Mouse (Mus musculus) cerebellum, adult 11 months (tissue): ENCODE results near the gene Rfpl4b.
A peak's percentile ranks its signal among the peaks of the same experiment; 100 is the strongest.
"Not testable (repeated sequence)": the region's sequence is repeated elsewhere in the genome, so short reads cannot be mapped to it uniquely, and the experiment has no call there.

Source experiments
- DNase-seq: peaks from one replicate; pipeline ENCODE4 v3.0.0; 2022

Rfpl4b gene

DNA sequence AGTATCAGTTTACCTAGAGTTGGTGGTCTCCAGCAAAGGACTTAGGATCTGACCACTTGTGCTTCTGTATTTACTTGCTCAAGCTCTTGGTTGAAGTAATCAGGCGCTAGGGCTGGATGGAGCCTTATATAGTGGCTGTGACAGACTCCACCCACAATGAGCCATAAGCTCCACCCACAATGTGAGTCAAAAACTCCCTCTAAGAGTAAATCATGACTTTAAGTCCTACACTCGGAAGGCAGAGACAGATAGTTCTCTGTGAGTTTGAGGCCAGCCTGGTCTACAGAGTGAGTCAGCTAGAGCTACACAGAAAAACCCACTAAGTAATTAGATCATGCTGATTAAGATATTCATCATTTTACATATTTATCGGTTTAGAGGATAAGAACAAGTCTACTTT is at the start of gene Rfpl4b:
Gene Rfpl4b (minus strand): TSS at position 101 of the 400 bp plus-strand sequence.
- DNase-seq, result no peak

DNA sequence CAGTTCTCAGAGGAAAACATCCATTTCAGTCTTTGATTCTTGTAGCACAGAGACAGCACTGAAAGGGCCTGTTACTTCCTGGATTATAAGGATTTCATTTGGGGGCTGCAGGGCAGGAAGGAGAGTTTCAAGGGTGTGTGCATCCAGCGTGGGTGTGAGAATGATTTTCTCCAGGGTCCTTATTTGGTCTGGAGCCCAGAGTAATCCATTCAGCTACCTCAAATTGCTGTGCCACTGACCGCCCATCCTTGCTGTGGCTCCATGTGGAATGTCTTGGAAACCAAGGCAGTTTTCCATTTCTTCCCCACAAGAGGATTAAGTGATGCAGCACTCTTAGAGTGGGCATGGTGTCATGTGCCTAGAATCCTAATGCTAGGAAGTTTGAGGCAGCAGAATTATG is 33.6 kb upstream of the Rfpl4b start:
- no peak for DNase-seq

- not testable (repeated sequence) for DNase-seq
Measured at GRCm38 (mm10) chr10:38850006-38850405, 28.4 kb upstream of the Rfpl4b start.

DNA sequence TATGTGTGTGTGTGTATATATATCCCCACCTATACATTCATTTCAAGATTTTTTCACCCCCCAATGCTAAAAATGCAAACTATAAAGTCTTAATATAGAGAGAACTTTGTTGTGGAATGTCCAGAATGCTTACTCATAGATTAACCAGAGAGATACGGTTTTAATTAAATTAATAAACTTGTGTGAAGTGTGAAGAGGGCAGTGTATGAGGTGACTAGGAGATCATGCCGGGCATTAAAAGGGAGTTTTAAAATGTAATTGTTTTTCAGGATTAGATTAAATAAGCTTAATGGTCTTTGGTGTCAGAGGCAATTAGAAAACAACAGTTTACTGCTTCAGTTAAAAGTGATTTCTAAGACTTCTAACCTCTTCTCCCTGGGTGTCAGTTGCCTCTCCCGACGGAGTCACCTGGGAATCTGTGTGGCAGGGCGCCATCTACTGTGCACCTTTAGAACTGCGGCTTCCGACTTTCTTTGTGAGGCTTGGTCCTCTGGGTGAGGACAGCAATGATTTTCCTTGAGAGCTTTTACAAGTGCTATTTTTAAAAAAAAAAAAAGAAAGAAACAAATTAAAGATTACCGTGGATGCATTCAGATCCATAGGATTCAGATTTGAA is 27.4 kb upstream of the Rfpl4b start:
- peak; percentile 51 for DNase-seq

GRCm38 (mm10) chr10:38848231-38848630 is 26.7 kb upstream of the Rfpl4b start:
- DNase-seq, result no peak

- DNase-seq, result no peak
Measured at GRCm38 (mm10) chr10:38823741-38824140, 2.2 kb upstream of the Rfpl4b start.

- no peak for DNase-seq
Measured at GRCm38 (mm10) chr10:38806056-38806455, 15.5 kb downstream of the Rfpl4b start.

- DNase-seq, result no peak
Measured at GRCm38 (mm10) chr10:38804047-38804446, 17.5 kb downstream of the Rfpl4b start.

- DNase-seq, result no peak
Measured at GRCm38 (mm10) chr10:38803304-38803703, 18.3 kb downstream of the Rfpl4b start.

- DNase-seq, result no peak
Measured at GRCm38 (mm10) chr10:38788612-38789011, 33.0 kb downstream of the Rfpl4b start.
